In the genomic region with DNA sequence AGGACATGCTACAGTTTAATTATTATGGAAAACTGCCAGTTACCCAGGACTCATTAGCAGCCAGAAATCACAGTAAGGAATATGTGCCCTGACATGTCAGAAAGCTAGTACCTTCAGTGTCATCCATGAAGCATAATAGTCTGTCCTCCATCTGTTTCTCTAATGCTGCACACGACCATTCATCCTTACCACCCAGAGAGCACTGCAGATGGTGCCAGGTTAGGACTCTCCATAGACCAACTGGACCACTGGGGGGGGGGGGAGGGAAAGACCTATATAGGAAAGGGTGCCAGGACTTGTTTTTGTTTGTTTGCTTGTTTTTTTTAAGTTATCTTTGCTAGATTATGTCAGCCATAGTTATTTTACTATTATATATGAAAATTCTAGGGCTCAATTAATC, we compare ENCODE assay signal across 26 mouse cellular contexts.
"Had no signal": no experiment of that assay in that cellular context is flagged by ENCODE, and none has a peak within 500 bp of the region (broad histone marks: within the 10 kb centered on the region; RNA-seq: fewer than 3 reads in every experiment).

No protein-coding gene starts in this region.

- H3K27ac ChIP-seq: gastrocnemius, adult 2 months; heart, adult 2 months; heart, embryonic 13.5 days; heart, embryonic 15.5 days; hindbrain, embryonic 14.5 days; kidney, embryonic 15.5 days; kidney, postnatal 0 days; limb, embryonic 13.5 days; limb, embryonic 15.5 days; liver, embryonic 12.5 days; liver, embryonic 14.5 days had no signal

- H3K4me2 ChIP-seq: heart, embryonic 11.5 days; heart, embryonic 13.5 days; heart, embryonic 15.5 days; hindbrain, embryonic 14.5 days; kidney, embryonic 15.5 days; limb, embryonic 13.5 days; limb, embryonic 15.5 days; liver, embryonic 12.5 days had no signal

- H3K36me3 ChIP-seq: heart, embryonic 13.5 days; heart, embryonic 15.5 days; kidney, embryonic 15.5 days; limb, embryonic 13.5 days; limb, embryonic 15.5 days; liver, embryonic 12.5 days had no signal

- H3K4me1 ChIP-seq: heart, embryonic 13.5 days; heart, embryonic 15.5 days; kidney, embryonic 15.5 days; limb, embryonic 13.5 days; limb, embryonic 15.5 days; liver, embryonic 12.5 days had no signal

- ATAC-seq: hindbrain, embryonic 16.5 days; intestine, embryonic 16.5 days; liver, embryonic 12.5 days had no signal

- H3K4me3 ChIP-seq: gastrocnemius, adult 2 months; heart, adult 2 months; heart, embryonic 13.5 days; heart, embryonic 15.5 days; kidney, embryonic 15.5 days; limb, embryonic 13.5 days; limb, embryonic 15.5 days; liver, embryonic 12.5 days had no signal

- DNase-seq: gastrocnemius, adult 2 months; gastrocnemius, postnatal 10 days; gastrocnemius, postnatal 36 days; heart, adult 11 months; heart, adult 2 months; heart, postnatal 14 days; heart, postnatal 36 days; kidney, adult 11 months; kidney, adult 2 months; kidney, adult 9 months; kidney, postnatal 14 days; kidney, postnatal 36 days; layer of hippocampus, adult 9-11 months; layer of hippocampus, postnatal 36 days had no signal

- H3K9me3 ChIP-seq: heart, embryonic 13.5 days; heart, embryonic 15.5 days; limb, embryonic 15.5 days had no signal

- H3K27me3 ChIP-seq: heart, embryonic 13.5 days; heart, embryonic 15.5 days; kidney, embryonic 15.5 days; limb, embryonic 13.5 days; limb, embryonic 15.5 days; liver, embryonic 12.5 days had no signal

- H3K9ac ChIP-seq: heart, embryonic 13.5 days; heart, embryonic 15.5 days; hindbrain, embryonic 14.5 days; kidney, embryonic 15.5 days; limb, embryonic 13.5 days; limb, embryonic 15.5 days; liver, embryonic 12.5 days; liver, embryonic 14.5 days had no signal
